Mouse (Mus musculus) stomach, postnatal 0 days (tissue): ENCODE results near the gene Lgals9. TPM values are rescaled to one million over a fixed set of nuclear protein-coding genes. Genes with fewer than 3 reads are reported as not detected.

Experiments
- ATAC-seq: fragments of 200-750 bp; cut with Nextera tagmentation; 2 replicates; pipeline ENCODE4 v1.8.0; 2017; ENCODE audit not compliant: low FRiP score, low TSS enrichment
- DNase-seq: peaks from one replicate; pipeline ENCODE4 v3.0.0-alpha.2; 2016; ENCODE audit warnings: low spot score
- H3K27ac ChIP-seq: fragments of 300-500 bp; sonication (generic); replicated peaks from 2 replicates; pipeline ENCODE4 v1.5.1; 2014; ENCODE audit warnings: mild to moderate bottlenecking, control low read depth
- H3K27me3 ChIP-seq: fragments of 300-500 bp; sonication (generic); 2 replicates; pipeline ENCODE4 v1.6.1; 2014; ENCODE audit warnings: low read length; ENCODE audit not compliant: control insufficient read depth, insufficient read depth
- H3K36me3 ChIP-seq: fragments of 300-500 bp; sonication (generic); 2 replicates; pipeline ENCODE4 v1.6.1; 2014; ENCODE audit warnings: low read length, mixed read lengths; ENCODE audit not compliant: control insufficient read depth, insufficient read depth
- H3K4me1 ChIP-seq: fragments of 300-500 bp; sonication (generic); replicated peaks from 2 replicates; pipeline ENCODE4 v1.6.1; 2014; ENCODE audit warnings: antibody characterized with exemption; ENCODE audit not compliant: control insufficient read depth, insufficient read depth
- H3K4me2 ChIP-seq: fragments of 300-500 bp; sonication (generic); replicated peaks from 2 replicates; pipeline ENCODE4 v1.6.1; 2014; ENCODE audit warnings: low read depth, mild to moderate bottlenecking, control low read depth, moderate library complexity
- H3K4me3 ChIP-seq: fragments of 300-500 bp; sonication (generic); 2 replicates; pipeline ENCODE4 v1.5.1; 2014; ENCODE audit warnings: low read depth, low read length, control low read depth
- H3K9ac ChIP-seq: fragments of 300-500 bp; sonication (generic); 2 replicates; pipeline ENCODE4 v1.6.1; 2014; ENCODE audit warnings: mild to moderate bottlenecking, low read length, control low read depth, mixed read lengths
- H3K9me3 ChIP-seq: fragments of 300-500 bp; sonication (generic); 2 replicates; pipeline ENCODE4 v1.6.1; 2016; ENCODE audit warnings: low read length; ENCODE audit not compliant: control insufficient read depth
- CTCF ChIP-seq: IDR thresholded peaks from 2 replicates; pipeline ENCODE4 v1.5.1; 2016; ENCODE audit warnings: antibody characterized with exemption, low read depth, mild to moderate bottlenecking, moderate library complexity
- EP300 ChIP-seq: optimal IDR thresholded peaks from 2 replicates; pipeline ENCODE3; 2016; ENCODE audit warnings: antibody characterized with exemption
- WGBS: fragments of 180-500 bp; shearing (Covaris S2); extraction: QIAGEN DNeasy Blood & Tissue Kit; methylation state at CpG from one replicate; pipeline ENCODE4 v1.1.7; 2014; 5-methylcytosine and 5-hydroxymethylcytosine counted together
- polyA plus RNA-seq: library from polyadenylated mRNA; unstranded; fragments of >200 nt; fragmentation: Nextera tagmentation; extraction: Ambion mirVana; gene quantifications from 2 replicates; pipeline ENCODE4 v1.2.1, GENCODE M21; 2015

The Lgals9 gene
- polyA plus RNA-seq, 1 experiment from 2014 or later: 412 TPM

DNA sequence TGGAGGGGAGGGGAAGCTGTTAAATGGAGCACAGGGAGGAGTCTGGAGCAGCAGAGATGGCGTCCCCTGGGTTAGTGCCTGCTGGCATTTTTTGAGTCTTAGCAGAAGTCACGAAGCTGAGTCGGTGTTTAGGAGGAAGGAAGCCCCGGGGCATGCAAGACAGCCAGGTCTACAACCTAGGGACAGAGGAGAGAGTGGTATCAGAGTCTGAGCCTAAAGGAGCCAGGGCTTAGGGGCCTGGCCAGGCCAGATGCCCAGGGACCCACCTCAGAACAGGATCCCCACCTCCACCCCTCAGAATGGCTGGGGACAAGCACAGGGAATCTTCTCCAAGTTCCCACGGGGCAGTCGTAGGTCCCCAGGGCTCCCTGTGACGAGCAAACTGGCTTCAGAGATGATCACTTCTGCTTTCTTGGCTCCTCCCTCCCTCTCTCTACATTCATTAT lies 32.4 kb upstream of the Lgals9 start:
- no peak for DNase-seq
- Histone ChIP-seq H3K27ac (no peak overlapping the region), H3K27me3 (no peaks in the 10 kb centered on the region), H3K4me3 (no peak overlapping the region), H3K4me1 (no peaks in the 10 kb centered on the region; the same call in 1 of the 2 replicates), H3K9ac (no peak overlapping the region), H3K4me2 (no peak overlapping the region), H3K9me3 (no peaks in the 10 kb centered on the region), H3K36me3 (peaks cover 5% of the 10 kb centered on the region; the same call in 1 of the 2 replicates)
- TF ChIP-seq CTCF: no peak
- no peak for TF ChIP-seq EP300
- 74% methylated on average over 7 of the region's 7 CpGs for WGBS
- no peak for ATAC-seq

DNA sequence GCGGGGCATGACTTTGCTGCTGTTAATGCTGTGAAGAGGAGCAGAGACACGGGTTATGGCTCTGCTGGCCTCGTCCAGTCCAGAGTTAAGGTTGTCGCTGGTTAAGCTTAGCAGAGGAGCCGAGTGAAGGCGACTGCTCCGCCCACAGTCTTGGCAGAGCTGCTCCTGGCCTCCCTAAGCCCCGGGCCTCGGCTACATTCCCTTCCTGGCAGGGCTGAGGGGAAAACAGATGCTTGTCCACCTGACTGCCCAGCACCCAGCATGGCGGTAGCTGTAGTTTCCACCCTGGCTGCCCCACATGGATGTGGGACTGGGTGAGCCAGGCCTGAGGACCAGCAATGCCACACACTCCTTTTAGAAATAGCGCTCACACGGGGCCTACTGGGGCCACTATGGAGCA lies 31.5 kb upstream of the Lgals9 start:
- H3K27ac ChIP-seq: no peak overlapping the region
- H3K9ac ChIP-seq: no peak overlapping the region
- no peaks in the 10 kb centered on the region; the same call in 1 of the 2 replicates for H3K4me1 ChIP-seq
- no peaks in the 10 kb centered on the region for H3K9me3 ChIP-seq
- H3K4me3 ChIP-seq: no peak overlapping the region
- H3K27me3 ChIP-seq: no peaks in the 10 kb centered on the region
- H3K36me3 ChIP-seq: peaks cover 5% of the 10 kb centered on the region; the same call in 1 of the 2 replicates
- no peak for TF ChIP-seq EP300
- TF ChIP-seq CTCF: no peak
- 50% methylated on average over 12 of the region's 12 CpGs for WGBS
- no peak overlapping the region for H3K4me2 ChIP-seq
- DNase-seq: no peak
- no peak for ATAC-seq

- no peak overlapping the region for H3K27ac ChIP-seq
- no peaks in the 10 kb centered on the region for H3K27me3 ChIP-seq
- H3K36me3 ChIP-seq: peaks cover 5% of the 10 kb centered on the region; the same call in 1 of the 2 replicates
- no peak for ATAC-seq
- TF ChIP-seq CTCF (no peak), EP300 (no peak)
- DNase-seq: no peak
- no peaks in the 10 kb centered on the region for H3K9me3 ChIP-seq
- 83% methylated on average over 24 of the region's 24 CpGs for WGBS
- H3K9ac ChIP-seq: no peak overlapping the region
- H3K4me1 ChIP-seq: no peaks in the 10 kb centered on the region; the same call in 1 of the 2 replicates
- no peak overlapping the region for H3K4me2 ChIP-seq
- no peak overlapping the region for H3K4me3 ChIP-seq
Observed at GRCm38 (mm10) chr11:79015660-79016215, 31.0 kb upstream of the Lgals9 start.

- WGBS: 54% methylated on average over 15 of the region's 15 CpGs
- peaks cover 2% of the 10 kb centered on the region; the same call in 1 of the 2 replicates for H3K36me3 ChIP-seq
- no peaks in the 10 kb centered on the region for H3K9me3 ChIP-seq
- ATAC-seq: peak; percentile 11; the same call in 1 of the 2 replicates
- no peak overlapping the region for H3K4me2 ChIP-seq
- H3K27ac ChIP-seq: peak overlapping the region; percentile 35; the same call in 1 of the 2 replicates
- H3K4me3 ChIP-seq: no peak overlapping the region
- no peak overlapping the region for H3K9ac ChIP-seq
- H3K27me3 ChIP-seq: no peaks in the 10 kb centered on the region
- H3K4me1 ChIP-seq: no peaks in the 10 kb centered on the region; the same call in 1 of the 2 replicates
- no peak for DNase-seq
- TF ChIP-seq EP300 (no peak), CTCF (no peak)
Observed at GRCm38 (mm10) chr11:79014602-79015325, 30.0 kb upstream of the Lgals9 start.

GRCm38 (mm10) chr11:79013806-79014205 lies 29.1 kb upstream of the Lgals9 start:
- peaks cover 2% of the 10 kb centered on the region; the same call in 1 of the 2 replicates for H3K36me3 ChIP-seq
- no peak overlapping the region for H3K9ac ChIP-seq
- H3K4me1 ChIP-seq: no peaks in the 10 kb centered on the region; the same call in 1 of the 2 replicates
- TF ChIP-seq EP300: no peak
- TF ChIP-seq CTCF: no peak
- no peak overlapping the region for H3K4me3 ChIP-seq
- H3K4me2 ChIP-seq: no peak overlapping the region
- ATAC-seq (no peak), DNase-seq (no peak)
- WGBS: 64% methylated on average over 9 of the region's 9 CpGs
- H3K27me3 ChIP-seq: no peaks in the 10 kb centered on the region
- H3K27ac ChIP-seq: no peak overlapping the region
- no peaks in the 10 kb centered on the region for H3K9me3 ChIP-seq

DNA sequence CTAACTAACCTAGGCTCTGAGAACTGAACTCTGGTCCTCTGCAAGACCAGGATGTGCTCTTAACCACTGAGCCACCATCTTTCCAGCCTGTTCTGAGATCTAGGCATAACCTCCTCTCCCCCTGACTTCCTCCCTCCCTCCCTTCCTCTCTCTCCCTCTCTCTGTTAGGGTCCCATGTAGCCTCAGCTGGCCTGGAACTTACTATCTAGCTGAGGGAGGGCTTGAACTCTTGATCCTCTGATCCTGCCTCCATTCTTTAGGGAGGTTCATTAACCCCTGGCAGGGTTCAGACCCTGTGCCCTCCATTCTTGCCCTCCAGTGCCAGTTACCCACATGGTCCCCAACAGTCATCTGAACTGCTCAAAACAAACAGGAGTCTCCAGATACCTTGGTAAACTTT lies 28.3 kb upstream of the Lgals9 start:
- Histone ChIP-seq H3K27me3 (no peaks in the 10 kb centered on the region), H3K9me3 (no peaks in the 10 kb centered on the region), H3K4me2 (no peak overlapping the region), H3K27ac (no peak overlapping the region), H3K4me3 (no peak overlapping the region), H3K4me1 (no peaks in the 10 kb centered on the region; the same call in 1 of the 2 replicates), H3K9ac (no peak overlapping the region), H3K36me3 (peaks cover 2% of the 10 kb centered on the region; the same call in 1 of the 2 replicates)
- TF ChIP-seq EP300 (no peak), CTCF (no peak)
- no peak for ATAC-seq
- DNase-seq: no peak
